Mouse (Mus musculus) erythroblast, adult 5-6 weeks (primary cell): Measurements from ENCODE around the gene Olfr1342. TPM values are rescaled to one million over a fixed set of nuclear protein-coding genes. Genes with fewer than 3 reads are reported as not detected.

ENCODE experiments used
- ATAC-seq: replicated peaks from 2 replicates; pipeline ENCODE4 v1.8.0; 2016; ENCODE audit warnings: moderate number of reproducible peaks, mild to moderate bottlenecking, moderate TSS enrichment, inconsistent platforms; ENCODE audit not compliant: poor library complexity, low FRiP score, severe bottlenecking
- total RNA-seq, 2 experiments: library from RNA; stranded (forward) in 1 of 2; stranded (reverse) in 1 of 2; fragments of 150-400 nt in 1 of 2; fragments of 200-764, 138-1000 nt in 1 of 2; gene quantifications; 2 replicates each; pipeline versions ENCODE4 v1.2.3 to v1.2.4; 2015 to 2017; ENCODE audit warnings: low replicate concordance in 2 of 2

Olfr1342 gene
- total RNA-seq (2015; ENCODE audit: low replicate concordance) (not detected in 2 replicates), total RNA-seq (2017; ENCODE audit: low replicate concordance) (not detected in 2 replicates)

GRCm38 (mm10) chr4:118692412-118692973 is at the start of gene Olfr1342:
TSS of gene Olfr1342 (minus strand) at chr4:118692756.
- no peak for ATAC-seq

- ATAC-seq, result no peak
Observed at GRCm38 (mm10) chr4:118741881-118742280, 49.3 kb upstream of the Olfr1342 start.

- no peak for ATAC-seq
Observed at GRCm38 (mm10) chr4:118740988-118741698, 48.6 kb upstream of the Olfr1342 start.

GRCm38 (mm10) chr4:118739574-118739973 is 47.0 kb upstream of the Olfr1342 start:
- no peak for ATAC-seq

GRCm38 (mm10) chr4:118731875-118732274 is 39.3 kb upstream of the Olfr1342 start, which contains the start of gene Olfr1339:
TSS of gene Olfr1339 (plus strand) at chr4:118732175.
- ATAC-seq, result no peak

GRCm38 (mm10) chr4:118721742-118722483 is 29.4 kb upstream of the Olfr1342 start:
- ATAC-seq, result no peak

GRCm38 (mm10) chr4:118719838-118720237 is 27.3 kb upstream of the Olfr1342 start, which contains the start of gene Olfr1340:
TSS of gene Olfr1340 (plus strand) at chr4:118720138.
- ATAC-seq, result no peak

- no peak for ATAC-seq
Observed at GRCm38 (mm10) chr4:118711656-118712055, 19.1 kb upstream of the Olfr1342 start.

GRCm38 (mm10) chr4:118708086-118708485 is 15.5 kb upstream of the Olfr1342 start:
- ATAC-seq, result no peak

GRCm38 (mm10) chr4:118703223-118703622 is 10.7 kb upstream of the Olfr1342 start, which contains the start of gene Olfr1341:
TSS of gene Olfr1341 (plus strand) at chr4:118703523.
- ATAC-seq, result no peak

- no peak for ATAC-seq
Observed at GRCm38 (mm10) chr4:118693812-118694211, 1.3 kb upstream of the Olfr1342 start.

- no peak for ATAC-seq
Observed at GRCm38 (mm10) chr4:118687086-118687485, 5.5 kb downstream of the Olfr1342 start.

GRCm38 (mm10) chr4:118658652-118659051 is 33.9 kb downstream of the Olfr1342 start, which contains the start of gene Olfr62:
TSS of gene Olfr62 (plus strand) at chr4:118658952.
- ATAC-seq, result no peak

- ATAC-seq, result 0 out of 2 replicates have a peak, but pooled peaks have one; percentile 69
Observed at GRCm38 (mm10) chr4:118645234-118645633, 47.3 kb downstream of the Olfr1342 start.

- ATAC-seq, result no peak
Observed at GRCm38 (mm10) chr4:118642346-118643190, 50.0 kb downstream of the Olfr1342 start.

Other genes starting within 250 kb of the Olfr1342 start
- 3.6 TPM in 1 of 2 replicates, not detected in the other for gene Mpl, start 235.2 kb downstream of the Olfr1342 start, total RNA-seq (2015; ENCODE audit: low replicate concordance)
- gene Mpl, start 235.2 kb downstream of the Olfr1342 start, total RNA-seq (2017; ENCODE audit: low replicate concordance), result 1.1 TPM in 1 of 2 replicates, not detected in the other
- gene Tie1, start 202.7 kb downstream of the Olfr1342 start, total RNA-seq (2015; ENCODE audit: low replicate concordance), result not detected in 2 replicates
- gene Tie1, start 202.7 kb downstream of the Olfr1342 start, total RNA-seq (2017; ENCODE audit: low replicate concordance), result 0.85 TPM in 1 of 2 replicates, not detected in the other
- gene 2610528J11Rik, start 165.8 kb downstream of the Olfr1342 start, total RNA-seq (2015; ENCODE audit: low replicate concordance), result not detected in 2 replicates
- not detected in 2 replicates for gene 2610528J11Rik, start 165.8 kb downstream of the Olfr1342 start, total RNA-seq (2017; ENCODE audit: low replicate concordance)
- not detected in 2 replicates for gene Tmem125, start 148.7 kb downstream of the Olfr1342 start, total RNA-seq (2015; ENCODE audit: low replicate concordance)
- not detected in 2 replicates for gene Tmem125, start 148.7 kb downstream of the Olfr1342 start, total RNA-seq (2017; ENCODE audit: low replicate concordance)
- gene Cfap57, start 72.0 kb downstream of the Olfr1342 start, total RNA-seq (2015; ENCODE audit: low replicate concordance), result 0.63 TPM in 1 of 2 replicates, not detected in the other
- gene Cfap57, start 72.0 kb downstream of the Olfr1342 start, total RNA-seq (2017; ENCODE audit: low replicate concordance), result 0.51 and 0.84 TPM in 2 replicates
- 28.4 and 35.1 TPM in 2 replicates for gene Ebna1bp2, start 72.0 kb downstream of the Olfr1342 start, total RNA-seq (2015; ENCODE audit: low replicate concordance)
- 12.6 and 20.6 TPM in 2 replicates for gene Ebna1bp2, start 72.0 kb downstream of the Olfr1342 start, total RNA-seq (2017; ENCODE audit: low replicate concordance)
- not detected in 2 replicates for gene Olfr62, start 33.8 kb downstream of the Olfr1342 start, total RNA-seq (2015; ENCODE audit: low replicate concordance)
- gene Olfr62, start 33.8 kb downstream of the Olfr1342 start, total RNA-seq (2017; ENCODE audit: low replicate concordance), result not detected in 2 replicates
- gene Olfr1341, start 10.8 kb upstream of the Olfr1342 start, total RNA-seq (2015; ENCODE audit: low replicate concordance), result not detected in 2 replicates
- not detected in 2 replicates for gene Olfr1341, start 10.8 kb upstream of the Olfr1342 start, total RNA-seq (2017; ENCODE audit: low replicate concordance)
- gene Olfr1340, start 27.4 kb upstream of the Olfr1342 start, total RNA-seq (2015; ENCODE audit: low replicate concordance), result not detected in 2 replicates
- gene Olfr1340, start 27.4 kb upstream of the Olfr1342 start, total RNA-seq (2017; ENCODE audit: low replicate concordance), result not detected in 2 replicates
- not detected in 2 replicates for gene Olfr1339, start 39.4 kb upstream of the Olfr1342 start, total RNA-seq (2015; ENCODE audit: low replicate concordance)
- gene Olfr1339, start 39.4 kb upstream of the Olfr1342 start, total RNA-seq (2017; ENCODE audit: low replicate concordance), result not detected in 2 replicates
- gene Olfr1338, start 66.0 kb upstream of the Olfr1342 start, total RNA-seq (2015; ENCODE audit: low replicate concordance), result not detected in 2 replicates
- gene Olfr1338, start 66.0 kb upstream of the Olfr1342 start, total RNA-seq (2017; ENCODE audit: low replicate concordance), result not detected in 2 replicates
- gene Olfr1337, start 89.8 kb upstream of the Olfr1342 start, total RNA-seq (2015; ENCODE audit: low replicate concordance), result not detected in 2 replicates
- not detected in 2 replicates for gene Olfr1337, start 89.8 kb upstream of the Olfr1342 start, total RNA-seq (2017; ENCODE audit: low replicate concordance)
- not detected in 2 replicates for gene Olfr1335, start 117.2 kb upstream of the Olfr1342 start, total RNA-seq (2015; ENCODE audit: low replicate concordance)
- not detected in 2 replicates for gene Olfr1335, start 117.2 kb upstream of the Olfr1342 start, total RNA-seq (2017; ENCODE audit: low replicate concordance)
- not detected in 2 replicates for gene Olfr1333, start 143.5 kb upstream of the Olfr1342 start, total RNA-seq (2015; ENCODE audit: low replicate concordance)
- not detected in 2 replicates for gene Olfr1333, start 143.5 kb upstream of the Olfr1342 start, total RNA-seq (2017; ENCODE audit: low replicate concordance)
- gene Olfr1331, start 171.9 kb upstream of the Olfr1342 start, total RNA-seq (2015; ENCODE audit: low replicate concordance), result not detected in 2 replicates
- not detected in 2 replicates for gene Olfr1331, start 171.9 kb upstream of the Olfr1342 start, total RNA-seq (2017; ENCODE audit: low replicate concordance)
- not detected in 2 replicates for gene Olfr1330, start 195.8 kb upstream of the Olfr1342 start, total RNA-seq (2015; ENCODE audit: low replicate concordance)
- not detected in 2 replicates for gene Olfr1330, start 195.8 kb upstream of the Olfr1342 start, total RNA-seq (2017; ENCODE audit: low replicate concordance)
- gene Olfr1329, start 224.7 kb upstream of the Olfr1342 start, total RNA-seq (2015; ENCODE audit: low replicate concordance), result not detected in 2 replicates
- not detected in 2 replicates for gene Olfr1329, start 224.7 kb upstream of the Olfr1342 start, total RNA-seq (2017; ENCODE audit: low replicate concordance)
- gene Olfr1328, start 245.9 kb upstream of the Olfr1342 start, total RNA-seq (2015; ENCODE audit: low replicate concordance), result not detected in 2 replicates
- gene Olfr1328, start 245.9 kb upstream of the Olfr1342 start, total RNA-seq (2017; ENCODE audit: low replicate concordance), result not detected in 2 replicates